Mouse (Mus musculus) right cerebral cortex, adult 2 months (tissue): ENCODE results near the gene Rheb.
A peak's percentile ranks its signal among the peaks of the same experiment; 100 is the strongest.
"Not testable (repeated sequence)": the region's sequence is repeated elsewhere in the genome, so short reads cannot be mapped to it uniquely, and the experiment has no call there.

ENCODE experiments used
- DNase-seq, 2 experiments: peaks; one replicate each; pipeline ENCODE4 v3.0.0; 2021 to 2022; ENCODE audit warnings: low spot score in 2 of 2

Rheb gene

DNA sequence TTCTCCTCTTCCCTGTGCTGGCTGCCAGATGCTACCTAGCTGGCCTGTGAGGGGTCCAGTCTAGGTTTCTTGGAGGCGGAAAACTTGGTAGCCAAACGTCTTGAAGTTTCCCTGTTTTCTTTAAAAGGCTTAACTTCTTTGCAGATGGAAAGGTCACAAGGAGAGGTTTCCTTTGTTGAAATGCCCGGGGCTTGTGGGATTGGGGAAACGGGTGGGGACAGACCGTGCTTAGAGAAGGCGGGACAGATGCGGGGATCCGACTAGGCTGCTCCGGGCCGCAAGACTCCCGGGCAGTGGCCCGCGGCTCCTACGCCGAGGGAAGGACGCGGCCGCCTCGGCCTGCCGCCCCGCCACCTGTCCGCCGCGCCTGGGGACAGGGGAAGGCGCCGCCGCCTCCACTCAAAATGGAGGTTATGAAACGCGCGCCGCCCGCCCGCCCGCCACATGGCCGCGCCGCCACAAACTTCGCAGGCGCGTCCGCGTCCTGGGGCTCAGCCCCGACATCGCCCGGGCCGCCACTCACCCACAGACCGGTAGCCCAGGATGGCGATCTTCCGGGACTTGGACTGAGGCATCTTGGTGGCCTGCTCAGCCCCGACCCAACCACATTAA lies 656 bp downstream of the Rheb start:
- DNase-seq = peak in 1 of 2 experiments; percentile 46

DNA sequence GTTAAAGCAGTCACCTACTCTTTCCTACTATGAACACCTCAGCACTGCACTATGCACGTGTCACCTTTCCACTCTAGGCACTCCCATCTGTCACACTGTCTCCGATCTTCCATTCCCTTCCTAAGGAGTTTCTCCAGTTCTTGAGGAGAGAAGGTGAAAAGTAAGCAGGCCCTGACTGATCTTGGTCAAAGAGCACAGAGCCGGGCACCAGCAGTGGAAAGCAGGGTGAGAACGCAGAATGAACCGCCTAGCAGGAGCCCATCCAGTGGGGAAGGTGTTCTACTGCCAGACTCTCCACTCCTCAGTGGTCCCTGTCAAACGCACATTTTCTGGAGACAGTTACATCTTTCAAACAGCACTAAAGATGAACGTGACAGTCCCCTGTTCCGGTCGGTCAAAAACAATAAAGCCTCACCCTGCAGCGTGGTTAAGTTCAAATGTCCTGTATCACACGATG lies 1.4 kb downstream of the Rheb start:
- no peak for DNase-seq

DNA sequence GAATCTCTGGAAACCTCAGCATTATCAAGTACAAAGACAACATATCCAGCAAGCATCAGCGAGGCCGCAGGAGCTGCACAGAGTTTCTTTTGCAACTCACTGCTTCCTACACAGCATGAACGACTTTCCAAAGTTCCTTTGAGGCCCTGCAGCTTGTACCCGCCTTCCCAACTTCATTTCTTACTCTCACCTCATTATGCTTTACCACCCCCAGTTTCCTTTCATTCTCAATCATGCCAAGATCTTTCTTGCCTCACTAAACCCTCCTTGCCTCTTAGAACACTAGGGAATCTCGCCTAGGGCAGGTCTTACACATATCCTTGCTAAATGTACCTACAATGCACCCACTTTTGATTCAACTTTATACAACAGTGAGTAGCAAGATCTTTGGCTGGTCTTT lies 7.9 kb downstream of the Rheb start:
- DNase-seq = peak; percentile 22 to 29

DNA sequence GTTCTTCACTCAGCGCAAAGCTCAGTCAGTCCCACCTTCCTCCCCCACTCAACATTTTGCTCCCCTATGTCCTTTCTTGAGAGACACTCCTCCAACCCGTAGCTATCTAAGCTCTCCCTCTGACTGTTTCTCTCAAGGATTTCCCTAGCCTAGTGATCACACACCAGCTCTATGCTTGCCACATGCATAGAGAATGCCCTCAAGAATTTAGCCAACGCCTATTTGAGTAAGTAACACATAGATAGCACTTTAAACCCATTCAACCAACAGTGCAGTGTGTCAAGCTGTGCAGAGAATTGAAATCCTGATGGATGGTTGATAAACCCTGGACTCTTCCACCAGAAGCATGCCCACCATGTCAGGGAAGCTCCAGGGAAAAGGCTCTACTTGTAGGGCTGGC lies 10.5 kb downstream of the Rheb start:
- no peak for DNase-seq

DNA sequence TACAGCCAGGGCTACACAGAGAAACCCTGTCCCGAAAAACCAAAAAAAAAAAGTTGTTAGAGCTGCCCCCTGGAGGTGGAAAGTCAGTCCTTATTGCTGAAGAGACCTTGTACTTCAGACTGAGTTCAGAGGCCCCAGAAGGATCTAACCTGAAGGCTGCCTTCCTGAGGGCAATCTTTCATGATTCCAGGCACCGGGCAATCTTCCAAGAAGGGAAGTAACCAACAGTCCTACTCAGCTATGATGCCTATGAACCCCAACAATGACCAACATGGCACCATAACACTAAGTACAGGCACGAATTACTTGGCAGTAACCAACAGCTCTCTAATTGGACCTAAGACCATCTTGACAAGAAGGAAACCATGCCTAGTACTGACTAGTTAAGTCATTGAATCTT lies 14.0 kb downstream of the Rheb start:
- DNase-seq = no peak

DNA sequence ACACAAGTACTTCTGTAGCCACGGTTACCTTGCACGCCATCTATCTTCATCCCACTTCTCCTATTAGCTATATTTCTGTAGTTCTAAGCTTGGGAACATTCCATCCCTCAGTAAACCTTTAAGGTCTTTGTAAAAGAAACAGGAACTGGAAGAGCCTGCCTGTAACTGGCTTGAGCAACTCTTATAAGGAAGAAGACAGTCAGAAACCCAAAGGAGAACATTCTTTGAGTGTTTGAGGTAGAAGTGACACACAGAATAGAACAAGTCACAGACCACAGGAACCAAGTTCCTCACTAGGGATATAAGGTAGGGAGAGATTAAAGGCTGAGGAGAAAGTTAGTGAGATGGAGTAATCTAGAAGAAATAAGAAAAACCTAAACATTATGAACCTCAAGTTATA lies 15.3 kb downstream of the Rheb start:
- DNase-seq = no peak

DNA sequence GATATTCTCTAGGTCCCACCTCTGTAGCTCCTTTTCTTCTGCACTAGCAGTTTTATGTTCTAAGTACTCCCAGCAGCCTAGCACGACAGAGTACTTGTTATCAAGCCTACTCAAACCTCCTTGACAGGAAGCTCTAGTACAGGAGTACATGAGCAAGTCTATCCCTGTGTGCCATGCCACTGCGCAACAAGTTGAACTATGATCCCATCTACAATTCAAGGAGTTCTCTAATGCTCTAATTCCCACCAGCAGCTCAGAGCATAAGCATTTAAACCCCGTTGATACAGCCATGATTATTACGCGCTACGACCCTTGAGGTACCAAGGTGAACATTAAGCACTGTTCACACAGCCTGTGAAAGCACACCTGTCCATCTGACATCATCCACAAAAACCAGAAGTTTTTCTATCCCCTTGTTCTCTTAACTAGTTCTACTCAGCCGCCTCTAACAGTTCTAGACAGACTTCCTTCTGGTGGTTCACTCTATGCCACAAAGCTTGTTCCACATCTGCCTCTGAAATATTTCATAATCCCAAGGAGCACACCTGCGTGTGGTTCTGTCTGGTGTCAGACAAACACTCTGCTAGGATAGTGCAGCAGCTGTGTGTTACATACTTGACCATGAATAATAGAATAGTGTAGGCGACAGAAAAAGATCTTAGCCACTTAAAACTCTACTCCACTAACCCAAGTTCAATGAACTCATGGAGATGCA lies 16.2 kb downstream of the Rheb start:
- DNase-seq = no peak

DNA sequence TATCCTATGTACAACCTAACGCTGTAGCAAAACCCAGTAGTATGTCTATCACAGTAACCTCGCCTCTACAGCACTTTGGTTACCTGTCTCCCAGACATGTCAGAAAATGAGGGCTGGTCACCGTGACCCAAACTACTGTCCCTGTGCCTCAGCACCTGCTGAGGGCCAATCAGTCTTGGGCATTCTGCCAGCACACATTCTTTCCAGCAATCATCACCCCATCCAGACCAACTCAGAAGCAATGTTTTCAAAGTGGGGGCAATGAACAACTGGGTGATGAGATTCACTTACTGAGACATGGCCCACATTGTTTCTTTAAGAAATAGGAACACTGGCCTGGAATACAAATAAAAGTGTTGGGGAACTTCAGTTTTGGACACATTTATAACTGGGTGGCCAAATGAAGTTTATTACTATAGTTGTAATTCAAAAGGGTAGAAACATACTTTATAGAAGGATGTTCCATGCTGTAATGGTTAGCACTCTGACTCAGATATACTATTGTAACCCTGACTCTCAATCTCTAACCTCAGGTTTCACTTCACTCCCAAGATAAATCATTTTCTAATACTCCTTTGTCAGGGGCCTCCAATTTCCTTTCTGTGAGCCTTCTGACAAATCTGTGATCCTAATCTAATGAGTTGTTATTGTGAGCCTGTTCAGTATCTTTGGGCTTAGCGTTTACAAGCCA lies 16.9 kb downstream of the Rheb start:
- DNase-seq = no peak

DNA sequence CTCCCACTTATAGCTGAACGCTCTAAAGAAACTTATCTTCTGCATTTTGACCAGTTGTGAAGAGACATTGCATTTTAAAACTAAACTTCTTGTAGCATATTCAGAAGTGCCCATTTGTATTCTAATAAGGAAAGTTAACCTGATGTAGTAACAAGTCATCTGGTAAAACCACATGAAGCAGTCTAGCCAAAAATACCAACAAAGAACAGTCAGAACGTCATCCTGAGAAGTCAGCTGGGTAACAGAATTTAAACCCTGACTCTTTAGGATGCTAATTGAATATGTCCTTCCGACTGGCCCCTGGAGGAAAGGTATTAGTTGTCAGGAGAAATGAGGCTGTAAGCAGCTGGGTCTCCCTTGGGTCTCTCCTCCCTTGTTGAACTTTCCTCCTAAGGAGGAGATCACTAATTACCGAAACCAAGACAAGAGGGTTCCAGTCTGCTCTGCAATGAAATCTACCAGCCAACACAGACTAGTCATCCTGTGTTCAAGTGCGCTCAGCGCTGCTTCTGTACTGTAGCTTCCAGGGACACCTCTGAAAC lies 18.5 kb downstream of the Rheb start:
- DNase-seq = no peak

DNA sequence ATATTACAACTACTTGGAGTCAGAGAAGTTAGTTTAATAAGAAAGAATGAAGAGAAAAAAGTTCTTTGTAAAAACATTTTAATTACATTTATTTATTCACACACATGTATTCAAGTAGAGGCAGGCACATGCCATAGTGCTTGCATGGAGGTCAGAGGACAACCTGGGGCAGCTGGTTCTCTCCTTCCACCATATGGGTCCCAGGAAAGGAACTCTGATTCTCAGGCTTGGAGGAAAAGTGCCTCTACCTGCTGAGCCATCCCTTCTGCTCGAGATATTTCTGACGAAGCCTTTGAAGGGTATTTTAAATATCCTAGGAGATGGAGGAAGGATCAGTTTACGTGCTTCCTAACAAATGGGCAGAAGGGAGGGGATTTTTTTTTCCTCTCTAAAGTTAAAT lies 19.6 kb downstream of the Rheb start:
- DNase-seq = no peak

DNA sequence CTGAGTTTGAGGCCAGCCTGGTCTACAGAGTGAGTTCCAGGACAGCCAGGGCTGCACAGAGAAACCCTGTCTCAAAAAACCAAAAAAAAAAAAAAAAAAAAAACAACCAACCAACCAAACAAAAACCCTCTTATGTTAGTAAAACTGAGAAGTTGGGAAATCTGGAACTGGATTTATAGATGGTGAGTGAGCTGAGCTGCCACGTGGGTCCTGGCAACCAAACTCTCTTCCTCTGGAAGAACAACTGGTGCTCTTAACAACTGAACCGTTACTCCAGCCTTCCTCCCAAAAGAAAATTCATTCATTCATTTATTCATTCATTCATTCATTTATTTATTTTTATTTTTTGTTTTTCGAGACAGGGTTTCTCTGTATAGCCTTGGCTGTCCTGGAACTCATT lies 20.2 kb downstream of the Rheb start:
- DNase-seq = not testable (repeated sequence)

DNA sequence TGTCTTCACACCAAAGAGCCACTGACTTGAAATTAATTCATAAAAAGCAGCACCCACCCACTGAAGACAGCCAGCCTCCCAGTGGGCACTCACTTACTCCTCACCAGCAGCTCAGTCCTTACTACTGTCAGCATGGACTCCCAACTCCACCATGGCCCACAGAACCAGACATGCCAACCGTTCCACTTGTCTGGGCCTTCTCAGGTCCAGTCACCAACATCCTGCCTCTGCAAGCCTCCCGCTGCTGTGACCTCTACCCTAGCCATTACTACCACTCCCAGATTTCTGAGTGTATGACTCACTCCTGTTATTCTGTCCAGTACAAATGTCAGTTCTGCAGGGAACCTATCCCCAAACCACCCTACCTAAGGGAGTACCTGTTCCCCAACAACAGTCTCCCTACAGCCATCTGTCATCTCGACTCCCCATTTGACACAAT lies 21.0 kb downstream of the Rheb start:
- DNase-seq = no peak

DNA sequence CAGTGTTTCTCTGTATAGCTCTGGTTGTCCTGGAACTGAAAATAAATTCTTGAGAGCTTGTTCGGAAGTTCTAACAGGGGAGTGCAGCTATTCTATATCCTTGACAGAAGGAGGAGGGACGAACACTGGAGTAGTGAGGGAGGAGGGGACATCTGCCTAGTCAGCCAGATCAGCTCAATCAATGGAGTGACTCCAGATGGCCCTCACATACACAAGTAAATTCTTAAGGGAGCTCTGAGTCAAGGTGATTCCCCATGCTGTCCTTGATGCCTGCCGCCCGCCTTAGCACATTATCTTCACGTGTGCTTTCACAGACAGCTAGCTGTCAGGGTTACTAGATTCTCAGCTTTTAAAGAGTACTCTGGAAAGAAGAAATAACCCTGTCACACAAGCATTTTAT lies 21.8 kb downstream of the Rheb start:
- no peak for DNase-seq

DNA sequence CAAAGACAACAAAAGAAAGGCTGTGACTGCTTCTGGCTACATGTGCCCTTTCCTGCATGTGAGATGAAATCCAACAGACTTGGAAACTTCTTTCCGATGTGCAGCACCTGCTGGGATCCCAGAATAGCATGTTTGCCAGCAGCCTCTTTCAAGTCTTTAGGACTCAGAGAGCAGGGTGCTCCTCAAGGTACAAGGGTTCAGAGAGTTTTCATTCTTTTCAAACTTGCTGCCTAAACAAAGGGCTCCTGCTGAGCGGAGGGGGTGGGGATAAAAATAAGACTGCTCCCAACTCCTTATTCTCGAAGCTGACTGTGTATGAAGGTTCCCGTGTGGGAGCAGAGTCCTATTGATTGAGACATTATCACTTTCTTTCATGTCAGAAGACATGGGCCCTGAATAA lies 25.2 kb downstream of the Rheb start:
- DNase-seq = no peak

DNA sequence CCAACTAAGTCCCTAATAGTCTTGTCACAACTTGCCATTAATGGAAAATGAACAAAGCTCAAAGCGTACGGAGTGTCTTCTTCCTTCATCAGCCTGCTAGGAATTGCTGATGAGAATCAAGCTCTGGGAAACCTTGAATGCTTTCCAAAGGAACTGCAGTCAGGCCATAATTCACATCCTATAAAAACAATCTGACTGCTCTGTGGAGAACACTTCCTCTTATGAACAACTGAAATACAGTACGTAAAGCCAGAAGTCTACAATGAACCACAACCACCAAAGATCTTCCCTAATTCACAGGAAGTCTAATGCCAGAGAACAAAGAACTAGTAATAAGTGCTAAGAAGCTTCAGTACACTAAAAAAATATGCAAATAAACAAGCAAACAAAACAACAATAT lies 28.5 kb downstream of the Rheb start:
- DNase-seq = no peak

DNA sequence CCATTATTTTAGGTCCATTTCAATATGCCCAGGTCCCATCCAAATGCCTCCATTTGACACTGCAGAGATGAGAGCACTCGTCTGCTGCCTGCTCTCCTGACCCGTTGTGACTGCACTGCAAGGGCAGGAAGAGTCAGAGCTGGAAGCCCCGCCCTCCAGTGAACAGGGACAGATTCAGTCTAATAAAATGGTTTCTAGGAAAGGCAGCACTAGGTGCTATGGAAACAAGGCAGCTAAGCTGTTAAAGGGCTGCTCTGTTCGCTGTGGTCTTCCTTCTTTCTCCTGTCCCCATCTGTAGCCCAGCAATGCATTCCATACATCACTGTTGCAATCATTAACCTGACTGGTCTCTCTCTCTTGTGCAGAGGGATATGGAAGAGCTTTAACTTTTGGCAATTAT lies 29.4 kb downstream of the Rheb start:
- no peak for DNase-seq

DNA sequence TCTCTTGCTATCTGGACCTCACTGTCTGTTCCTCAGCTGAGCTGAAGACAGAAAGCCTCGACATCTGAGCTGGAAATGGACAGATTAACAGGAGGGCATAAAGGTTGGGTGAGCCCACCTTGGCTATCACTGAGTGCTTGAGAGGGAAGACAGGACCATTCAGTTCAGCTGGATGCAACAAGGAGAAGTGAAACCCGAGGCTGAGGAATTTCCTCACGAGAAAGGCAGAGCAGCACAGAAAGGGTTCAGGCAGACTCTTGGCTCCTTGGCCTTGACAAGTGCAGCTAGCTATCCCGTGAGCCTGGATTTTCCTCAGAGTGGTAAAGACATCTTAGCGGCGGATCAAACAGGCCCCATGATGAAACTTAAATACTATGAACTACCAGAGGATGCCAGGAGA lies 37.2 kb downstream of the Rheb start:
- DNase-seq = no peak

DNA sequence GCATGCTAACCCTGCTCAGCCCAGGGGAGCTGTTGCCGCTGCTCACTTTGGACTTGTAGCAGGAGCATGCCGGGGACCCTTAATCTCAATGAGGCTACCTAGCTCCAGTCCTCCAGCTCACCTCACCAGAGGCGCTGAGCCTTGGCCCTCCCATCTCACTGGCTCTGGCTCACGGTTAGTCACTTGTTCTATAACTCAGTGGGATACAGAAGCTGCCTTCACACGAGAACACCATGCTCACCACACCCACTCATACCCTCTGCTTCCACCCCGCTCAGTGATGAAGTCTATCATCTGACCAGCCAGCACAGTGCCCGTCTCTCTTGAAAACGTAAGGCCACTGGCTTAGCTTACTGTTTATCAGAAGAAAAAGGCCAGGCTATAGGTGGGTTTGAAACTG lies 37.8 kb downstream of the Rheb start:
- DNase-seq = no peak

DNA sequence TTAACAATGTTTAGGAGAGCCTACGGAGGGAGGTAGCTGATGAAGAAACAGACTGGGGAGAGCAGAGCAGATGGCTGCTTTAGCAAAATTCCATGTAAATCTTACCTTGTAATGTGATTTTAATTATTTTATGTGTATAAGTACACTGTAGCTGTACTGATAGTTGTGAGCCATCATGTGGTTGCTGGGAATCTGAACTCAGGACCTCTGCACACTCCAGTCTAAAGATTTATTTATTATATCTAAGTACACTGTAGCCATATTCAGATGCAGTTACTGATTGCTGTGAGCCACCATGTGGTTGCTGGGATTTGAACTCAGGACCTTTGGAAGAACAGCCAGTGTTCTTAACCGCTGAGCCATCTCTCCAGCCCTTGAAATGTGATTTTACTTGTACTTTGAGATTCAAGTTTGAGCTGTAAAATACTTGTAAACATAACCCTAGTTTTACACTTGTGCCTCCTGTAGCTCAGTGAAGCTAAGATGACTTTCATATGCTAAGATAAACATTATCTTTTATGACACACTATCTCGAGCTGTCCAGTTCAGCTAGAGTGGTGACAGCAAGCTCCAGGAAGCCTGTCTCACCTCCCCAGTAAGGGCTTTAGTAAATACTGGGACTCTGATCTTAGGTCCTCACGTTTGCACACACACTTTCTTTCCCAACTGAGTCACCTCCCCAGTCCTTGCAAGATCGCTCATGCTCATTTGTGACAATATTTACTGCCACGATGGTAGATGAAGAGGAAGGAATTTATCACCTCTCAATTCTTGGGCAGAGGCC lies 40.4 kb downstream of the Rheb start:
- no peak for DNase-seq

DNA sequence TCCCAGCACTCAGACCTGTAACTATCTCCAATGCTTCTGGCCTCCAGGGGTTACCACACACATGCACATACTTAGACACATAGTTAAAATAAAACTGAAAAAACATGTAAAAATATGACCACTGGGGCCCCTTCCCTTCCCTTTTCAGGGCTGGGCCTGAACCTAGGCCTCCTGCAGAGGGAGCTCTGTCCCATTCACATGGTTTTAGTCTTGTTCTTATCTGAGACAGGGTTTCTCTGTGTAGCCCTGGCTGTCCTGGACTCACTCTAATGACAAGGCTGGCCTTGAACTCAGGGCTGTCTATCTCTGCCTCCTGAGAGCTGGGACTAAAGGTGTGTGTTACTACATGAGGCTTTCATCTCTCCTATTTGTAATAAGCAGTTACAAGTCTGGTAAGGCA lies 42.0 kb downstream of the Rheb start:
- no peak for DNase-seq

DNA sequence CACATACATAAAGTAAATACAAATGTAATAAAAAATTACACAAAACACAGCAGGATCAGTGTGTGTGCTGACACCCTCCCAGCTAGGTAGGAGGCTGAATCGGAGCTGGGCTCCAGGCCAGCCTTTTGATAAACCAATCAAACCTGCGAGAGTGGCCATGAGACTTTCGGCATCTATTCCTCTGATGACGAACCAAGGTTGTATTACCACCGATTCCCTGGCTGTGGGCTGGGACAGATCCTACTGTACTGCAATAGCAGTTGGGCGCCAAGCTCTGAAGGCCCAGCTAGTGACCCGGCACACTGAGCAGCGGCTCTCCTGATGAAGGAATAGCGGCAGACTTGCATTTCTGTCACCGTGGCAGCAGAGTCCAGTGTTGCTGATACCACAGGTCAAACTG lies 43.8 kb downstream of the Rheb start:
- no peak for DNase-seq

DNA sequence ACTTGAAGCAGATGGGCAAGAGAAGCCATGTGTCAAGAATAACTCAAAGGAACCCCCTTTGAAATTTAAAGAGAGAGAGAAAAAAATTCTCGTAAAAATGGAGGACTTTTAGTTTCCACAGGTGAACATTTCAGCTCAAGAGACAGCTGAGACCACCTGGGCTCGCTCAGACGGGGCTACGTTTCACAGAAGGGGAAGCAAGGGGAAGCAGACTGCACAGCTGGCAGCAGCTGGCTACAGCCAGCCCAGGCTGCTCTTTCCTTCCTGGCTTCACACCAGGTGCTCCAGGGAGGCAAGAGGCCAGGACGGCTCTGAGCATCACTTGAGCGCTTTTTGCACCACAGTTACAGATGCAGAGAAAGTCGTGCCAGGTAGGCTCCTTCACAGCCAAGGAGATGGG lies 44.6 kb downstream of the Rheb start:
- no peak for DNase-seq
